Mouse (Mus musculus): Measurements from ENCODE around the gene Bub1. TPM values are rescaled to one million over a fixed set of nuclear protein-coding genes. Genes with fewer than 3 reads are reported as not detected.

Gene Bub1
- polyA plus RNA-seq, 1 experiment from 2014 or later = 38.8 TPM

GRCm38 (mm10) chr2:127841402-127841801, 9.7 kb upstream of the Bub1 start:
- no peaks in the 10 kb centered on the region for H3K4me1 ChIP-seq (ENCODE audit: control insufficient read depth, insufficient read depth, low read length)
- peaks cover 30% of the 10 kb centered on the region for H3K27me3 ChIP-seq (ENCODE audit: control insufficient read depth, insufficient read depth, low read length)
- no peaks in the 10 kb centered on the region for H3K36me3 ChIP-seq (ENCODE audit: control insufficient read depth, insufficient read depth, low read length)
- H3K9ac ChIP-seq (ENCODE audit: low read depth, low read length) = no peak overlapping the region
- H3K4me3 ChIP-seq (ENCODE audit: low read length) = no peak overlapping the region
- 79% methylated on average over 1 of the region's 1 CpGs for WGBS
- ATAC-seq (ENCODE audit: low FRiP score, low TSS enrichment) = no peak
- no peak overlapping the region for H3K27ac ChIP-seq (ENCODE audit: low read depth, low read length)
- H3K4me2 ChIP-seq (replicated peaks; ENCODE audit: low read depth, low read length) = no peak overlapping the region
- no peaks in the 10 kb centered on the region for H3K9me3 ChIP-seq (ENCODE audit: control insufficient read depth, low read length)

- H3K36me3 ChIP-seq (ENCODE audit: control insufficient read depth, insufficient read depth, low read length) = no peaks in the 10 kb centered on the region
- ATAC-seq (ENCODE audit: low FRiP score, low TSS enrichment) = no peak
- 16% methylated on average over 11 of the region's 11 CpGs for WGBS
- no peak overlapping the region for H3K4me3 ChIP-seq (ENCODE audit: low read length)
- no peaks in the 10 kb centered on the region for H3K9me3 ChIP-seq (ENCODE audit: control insufficient read depth, low read length)
- peaks cover 30% of the 10 kb centered on the region for H3K27me3 ChIP-seq (ENCODE audit: control insufficient read depth, insufficient read depth, low read length)
- H3K4me2 ChIP-seq (replicated peaks; ENCODE audit: low read depth, low read length) = no peak overlapping the region
- H3K4me1 ChIP-seq (ENCODE audit: control insufficient read depth, insufficient read depth, low read length) = no peaks in the 10 kb centered on the region
- H3K27ac ChIP-seq (ENCODE audit: low read depth, low read length) = no peak overlapping the region
- H3K9ac ChIP-seq (ENCODE audit: low read depth, low read length) = no peak overlapping the region
Observed at GRCm38 (mm10) chr2:127839425-127839824, 7.8 kb upstream of the Bub1 start.

- Histone ChIP-seq H3K27me3 (ENCODE audit: control insufficient read depth, insufficient read depth, low read length) (peaks cover 30% of the 10 kb centered on the region), H3K9me3 (ENCODE audit: control insufficient read depth, low read length) (no peaks in the 10 kb centered on the region), H3K4me1 (ENCODE audit: control insufficient read depth, insufficient read depth, low read length) (no peaks in the 10 kb centered on the region), H3K9ac (ENCODE audit: low read depth, low read length) (no peak within 1 kb of the TSS), H3K36me3 (ENCODE audit: control insufficient read depth, insufficient read depth, low read length) (no peaks in the 10 kb centered on the region), H3K4me3 (ENCODE audit: low read length) (no peak within 1 kb of the TSS), H3K27ac (ENCODE audit: low read depth, low read length) (no peak within 1 kb of the TSS), H3K4me2 (replicated peaks; ENCODE audit: low read depth, low read length) (no peak within 1 kb of the TSS)
- ATAC-seq (ENCODE audit: low FRiP score, low TSS enrichment) = no peak
- WGBS = 70% methylated on average over 7 of the region's 7 CpGs
Observed at GRCm38 (mm10) chr2:127838576-127838975, 6.9 kb upstream of the Bub1 start, which contains the start of gene Acoxl. Gene Acoxl, plus strand, starts transcription at chr2:127838876.

GRCm38 (mm10) chr2:127832833-127833190, 1.1 kb upstream of the Bub1 start:
- no peak overlapping the region for H3K4me3 ChIP-seq (ENCODE audit: low read length)
- no peak for ATAC-seq (ENCODE audit: low FRiP score, low TSS enrichment)
- H3K4me1 ChIP-seq (ENCODE audit: control insufficient read depth, insufficient read depth, low read length) = no peaks in the 10 kb centered on the region
- H3K36me3 ChIP-seq (ENCODE audit: control insufficient read depth, insufficient read depth, low read length) = no peaks in the 10 kb centered on the region; the same call in 1 of the 2 replicates
- no peaks in the 10 kb centered on the region for H3K27me3 ChIP-seq (ENCODE audit: control insufficient read depth, insufficient read depth, low read length)
- no peak overlapping the region for H3K9ac ChIP-seq (ENCODE audit: low read depth, low read length)
- H3K9me3 ChIP-seq (ENCODE audit: control insufficient read depth, low read length) = no peaks in the 10 kb centered on the region
- 21% methylated on average over 2 of the region's 2 CpGs for WGBS
- H3K4me2 ChIP-seq (replicated peaks; ENCODE audit: low read depth, low read length) = no peak overlapping the region
- H3K27ac ChIP-seq (ENCODE audit: low read depth, low read length) = no peak overlapping the region

- H3K9me3 ChIP-seq (ENCODE audit: control insufficient read depth, low read length) = no peaks in the 10 kb centered on the region
- H3K9ac ChIP-seq (ENCODE audit: low read depth, low read length) = peak overlapping the region; percentile 28; the same call in 1 of the 2 replicates
- H3K27me3 ChIP-seq (ENCODE audit: control insufficient read depth, insufficient read depth, low read length) = no peaks in the 10 kb centered on the region
- peak overlapping the region; percentile 54 for H3K4me2 ChIP-seq (replicated peaks; ENCODE audit: low read depth, low read length)
- WGBS = 42% methylated on average over 11 of the region's 11 CpGs
- no peaks in the 10 kb centered on the region for H3K4me1 ChIP-seq (ENCODE audit: control insufficient read depth, insufficient read depth, low read length)
- H3K36me3 ChIP-seq (ENCODE audit: control insufficient read depth, insufficient read depth, low read length) = peaks cover 5% of the 10 kb centered on the region; the same call in 1 of the 2 replicates
- ATAC-seq (ENCODE audit: low FRiP score, low TSS enrichment) = no peak; the same call in none of the 2 replicates
- no peak overlapping the region for H3K27ac ChIP-seq (ENCODE audit: low read depth, low read length)
- H3K4me3 ChIP-seq (ENCODE audit: low read length) = peak overlapping the region; percentile 89
Observed at GRCm38 (mm10) chr2:127832103-127832832, 603 bp upstream of the Bub1 start.

GRCm38 (mm10) chr2:127791919-127792603, 39.6 kb downstream of the Bub1 start, which contains the start of gene Mtln:
Gene Mtln, minus strand, starts transcription at chr2:127792488.
- ATAC-seq (ENCODE audit: low FRiP score, low TSS enrichment) = peak; percentile 94
- Histone ChIP-seq H3K4me3 (ENCODE audit: low read length) (peak within 1 kb of the TSS; percentile 80), H3K4me1 (ENCODE audit: control insufficient read depth, insufficient read depth, low read length) (peaks cover 20% of the 10 kb centered on the region), H3K36me3 (ENCODE audit: control insufficient read depth, insufficient read depth, low read length) (no peaks in the 10 kb centered on the region), H3K9me3 (ENCODE audit: control insufficient read depth, low read length) (no peaks in the 10 kb centered on the region), H3K27me3 (ENCODE audit: control insufficient read depth, insufficient read depth, low read length) (no peaks in the 10 kb centered on the region), H3K9ac (ENCODE audit: low read depth, low read length) (peak within 1 kb of the TSS; percentile 81), H3K27ac (ENCODE audit: low read depth, low read length) (peak within 1 kb of the TSS; percentile 92), H3K4me2 (replicated peaks; ENCODE audit: low read depth, low read length) (peak within 1 kb of the TSS; percentile 53)
- WGBS = under 1% methylated on average over 37 of the region's 37 CpGs

- Histone ChIP-seq H3K27me3 (ENCODE audit: control insufficient read depth, insufficient read depth, low read length) (no peaks in the 10 kb centered on the region), H3K4me1 (ENCODE audit: control insufficient read depth, insufficient read depth, low read length) (peaks cover 20% of the 10 kb centered on the region)
Observed at GRCm38 (mm10) chr2:127789651-127790270, 41.9 kb downstream of the Bub1 start.

GRCm38 (mm10) chr2:127789138-127789537, 42.5 kb downstream of the Bub1 start:
- H3K9ac ChIP-seq (ENCODE audit: low read depth, low read length) = peak overlapping the region; percentile 82
- H3K36me3 ChIP-seq (ENCODE audit: control insufficient read depth, insufficient read depth, low read length) = no peaks in the 10 kb centered on the region
- peak overlapping the region; percentile 77 for H3K4me3 ChIP-seq (ENCODE audit: low read length)
- no peaks in the 10 kb centered on the region for H3K27me3 ChIP-seq (ENCODE audit: control insufficient read depth, insufficient read depth, low read length)
- H3K4me1 ChIP-seq (ENCODE audit: control insufficient read depth, insufficient read depth, low read length) = peaks cover 20% of the 10 kb centered on the region
- 6% methylated on average over 11 of the region's 11 CpGs for WGBS
- peak overlapping the region; percentile 76 for H3K4me2 ChIP-seq (replicated peaks; ENCODE audit: low read depth, low read length)
- no peaks in the 10 kb centered on the region for H3K9me3 ChIP-seq (ENCODE audit: control insufficient read depth, low read length)
- no peak overlapping the region for H3K27ac ChIP-seq (ENCODE audit: low read depth, low read length)
- 0 out of 2 replicates have a peak, but pooled peaks have one; percentile 24 for ATAC-seq (ENCODE audit: low FRiP score, low TSS enrichment)

More at GRCm38 (mm10) chr2:127789651-127790270, 41.9 kb downstream of the Bub1 start:
- ATAC-seq (ENCODE audit: low FRiP score, low TSS enrichment) = no peak
- Histone ChIP-seq H3K27ac (ENCODE audit: low read depth, low read length) (no peak overlapping the region), H3K36me3 (ENCODE audit: control insufficient read depth, insufficient read depth, low read length) (no peaks in the 10 kb centered on the region), H3K4me3 (ENCODE audit: low read length) (peak overlapping the region; percentile 77), H3K9me3 (ENCODE audit: control insufficient read depth, low read length) (no peaks in the 10 kb centered on the region), H3K4me2 (replicated peaks; ENCODE audit: low read depth, low read length) (peak overlapping the region; percentile 76), H3K9ac (ENCODE audit: low read depth, low read length) (peak overlapping the region; percentile 82; the same call in 1 of the 2 replicates)
- WGBS = 17% methylated on average over 9 of the region's 9 CpGs

Measured in kidney, embryonic 14.5 days (tissue).